Mouse (Mus musculus) liver, embryonic 14.5 days (tissue): ENCODE results near the gene 2310039H08Rik. TPM values are rescaled to one million over a fixed set of nuclear protein-coding genes. Genes with fewer than 3 reads are reported as not detected.
"Not testable (repeated sequence)": the region's sequence is repeated elsewhere in the genome, so short reads cannot be mapped to it uniquely, and the experiment has no call there.

Experiments used
- ATAC-seq: fragments of 200-750 bp; cut with Nextera tagmentation; 2 replicates; pipeline ENCODE4 v1.8.0; 2017; ENCODE audit warnings: moderate number of reproducible peaks, mild to moderate bottlenecking, moderate library complexity; ENCODE audit not compliant: insufficient read depth
- DNase-seq, 3 experiments: peaks; one replicate each; pipeline ENCODE4 v3.0.0-alpha.2; 2012 to 2013; ENCODE audit warnings: low read depth in 3 of 3, low spot score in 3 of 3
- H3K27ac ChIP-seq: fragments of 300-500 bp; sonication (generic); 2 replicates; pipeline ENCODE4 v1.5.1; 2014; ENCODE audit warnings: moderate library complexity, mild to moderate bottlenecking, control low read depth, inconsistent platforms
- H3K27me3 ChIP-seq: fragments of 300-500 bp; sonication (generic); 2 replicates; pipeline ENCODE4 v1.6.1; 2014; ENCODE audit warnings: mild to moderate bottlenecking, low read length, moderate library complexity; ENCODE audit not compliant: control insufficient read depth, insufficient read depth
- H3K36me3 ChIP-seq: fragments of 300-500 bp; sonication (generic); replicated peaks from 2 replicates; pipeline ENCODE4 v1.6.1; 2014; ENCODE audit warnings: low read depth; ENCODE audit not compliant: control insufficient read depth, insufficient read depth
- H3K4me1 ChIP-seq, 2 experiments: fragments of 200-500 bp in 1 of 2; fragments of 300-500 bp in 1 of 2; sonication (generic) in 1 of 2; replicated peaks; 2 replicates each; pipeline ENCODE4 v1.6.1; 2012 to 2014; ENCODE audit warnings: antibody characterized with exemption in 1 of 2, inconsistent platforms in 1 of 2, low read length in 1 of 2; ENCODE audit not compliant: control insufficient read depth in 2 of 2, insufficient read depth in 2 of 2
- H3K4me2 ChIP-seq: fragments of 300-500 bp; sonication (generic); 2 replicates; pipeline ENCODE4 v1.6.1; 2014; ENCODE audit warnings: low read depth, mild to moderate bottlenecking, control low read depth, moderate library complexity
- H3K4me3 ChIP-seq, 2 experiments: fragments of 200-500 bp in 1 of 2; fragments of 300-500 bp in 1 of 2; sonication (generic) in 1 of 2; 2 replicates each; pipeline ENCODE4 v1.5.1; 2012 to 2014; ENCODE audit warnings: low read depth in 2 of 2, low read length in 2 of 2, mild to moderate bottlenecking in 2 of 2, control low read depth in 1 of 2, inconsistent platforms in 1 of 2, moderate library complexity in 1 of 2; ENCODE audit not compliant: insufficient read depth in 1 of 2
- H3K9ac ChIP-seq: fragments of 300-500 bp; sonication (generic); replicated peaks from 2 replicates; pipeline ENCODE4 v1.6.1; 2014; ENCODE audit warnings: mild to moderate bottlenecking, control low read depth, moderate library complexity
- H3K9me3 ChIP-seq: fragments of 300-500 bp; sonication (generic); 2 replicates; pipeline ENCODE4 v1.6.1; 2016; ENCODE audit warnings: low read length, mixed read lengths; ENCODE audit not compliant: control insufficient read depth
- CTCF ChIP-seq: IDR thresholded peaks from 2 replicates; pipeline ENCODE4 v1.5.1; 2016; ENCODE audit warnings: antibody characterized with exemption, low read depth, control low read depth
- EP300 ChIP-seq: IDR thresholded peaks from 2 replicates; pipeline ENCODE4 v1.6.1; 2016; ENCODE audit warnings: antibody characterized with exemption, low read depth
- WGBS: fragments of 180-500 bp; shearing (Covaris S2); extraction: QIAGEN DNeasy Blood & Tissue Kit; methylation state at CpG from one replicate; pipeline ENCODE4 v1.1.7; 2014; ENCODE audit not compliant: insufficient replicate concordance; 5-methylcytosine and 5-hydroxymethylcytosine counted together
- polyA plus RNA-seq, 2 experiments: library from polyadenylated mRNA; depleted of rRNA in 1 of 2; stranded (reverse) in 1 of 2; unstranded in 1 of 2; fragments of >200 nt; fragmentation: Nextera tagmentation in 1 of 2; extraction: Ambion mirVana in 1 of 2; gene quantifications; 2 replicates each; pipeline versions ENCODE4 v1.2.1 to v1.2.3; 2012 to 2014

Gene 2310039H08Rik
- polyA plus RNA-seq, 2 experiments = 36.7 to 62.7 TPM

GRCm38 (mm10) chr17:46783222-46783565 lies 10.8 kb downstream of the 2310039H08Rik start:
- TF ChIP-seq EP300 (no peak), CTCF (no peak)
- H3K36me3 ChIP-seq = peaks cover 25% of the 10 kb centered on the region
- WGBS = 57% methylated on average over 2 of the region's 2 CpGs

GRCm38 (mm10) chr17:46786952-46787351 lies 14.5 kb downstream of the 2310039H08Rik start:
- ATAC-seq (peak; percentile 46), DNase-seq (peak; percentile 40 to 58 (median 53))
- no peaks in the 10 kb centered on the region for H3K9me3 ChIP-seq
- peaks cover 9 to 10% of the 10 kb centered on the region in 2 experiments for H3K4me1 ChIP-seq
- peak overlapping the region; percentile 0 for H3K4me2 ChIP-seq
- WGBS = 24% methylated on average over 5 of the region's 5 CpGs
- no peaks in the 10 kb centered on the region for H3K36me3 ChIP-seq
- H3K4me3 ChIP-seq = no peak overlapping the region
- peak; percentile 82 for TF ChIP-seq EP300
- no peak for TF ChIP-seq CTCF
- no peaks in the 10 kb centered on the region for H3K27me3 ChIP-seq
- no peak overlapping the region for H3K9ac ChIP-seq
- H3K27ac ChIP-seq = no peak overlapping the region

More at GRCm38 (mm10) chr17:46783222-46783565, 10.8 kb downstream of the 2310039H08Rik start:
- H3K9me3 ChIP-seq = no peaks in the 10 kb centered on the region
- peak overlapping the region; percentile 53 for H3K27ac ChIP-seq
- peak overlapping the region; percentile 33 to 88 for H3K4me3 ChIP-seq
- peak overlapping the region; percentile 89 for H3K4me2 ChIP-seq
- ATAC-seq = no peak
- DNase-seq = no peak
- H3K27me3 ChIP-seq = no peaks in the 10 kb centered on the region
- H3K4me1 ChIP-seq = peaks cover 9 to 10% of the 10 kb centered on the region in 2 experiments
- H3K9ac ChIP-seq = peak overlapping the region; percentile 77

- H3K4me3 ChIP-seq, H3K27ac ChIP-seq, H3K4me2 ChIP-seq, H3K27me3 ChIP-seq, H3K9ac ChIP-seq, H3K9me3 ChIP-seq, H3K36me3 ChIP-seq, ATAC-seq, DNase-seq: not testable (repeated sequence)
- WGBS = 60% methylated on average over 2 of the region's 2 CpGs
- peaks cover 9 to 10% of the 10 kb centered on the region in 2 experiments for H3K4me1 ChIP-seq
Observed at GRCm38 (mm10) chr17:46787974-46788373, 15.5 kb downstream of the 2310039H08Rik start.

GRCm38 (mm10) chr17:46792963-46793362 lies 20.5 kb downstream of the 2310039H08Rik start:
- Histone ChIP-seq H3K27ac (no peak overlapping the region), H3K27me3 (no peaks in the 10 kb centered on the region), H3K36me3 (no peaks in the 10 kb centered on the region), H3K4me2 (no peak overlapping the region), H3K4me1 (peaks cover 0 to 9% of the 10 kb centered on the region in 2 experiments; a peak in 2 of 4 replicates), H3K9me3 (no peaks in the 10 kb centered on the region), H3K4me3 (no peak overlapping the region), H3K9ac (no peak overlapping the region)
- no peak for ATAC-seq
- TF ChIP-seq CTCF (no peak), EP300 (no peak)
- DNase-seq = no peak
- 67% methylated on average over 2 of the region's 2 CpGs for WGBS

- no peak for ATAC-seq
- WGBS = 87% methylated on average over 4 of the region's 4 CpGs
Observed at GRCm38 (mm10) chr17:46796743-46797142, 24.3 kb downstream of the 2310039H08Rik start.

More at GRCm38 (mm10) chr17:46796743-46797142, 24.3 kb downstream of the 2310039H08Rik start:
- Histone ChIP-seq H3K36me3 (peaks cover 9% of the 10 kb centered on the region), H3K4me1 (peaks cover 0 to 9% of the 10 kb centered on the region in 2 experiments; a peak in 2 of 4 replicates), H3K27ac (no peak overlapping the region), H3K4me2 (no peak overlapping the region), H3K9me3 (no peaks in the 10 kb centered on the region), H3K27me3 (no peaks in the 10 kb centered on the region), H3K4me3 (no peak overlapping the region), H3K9ac (no peak overlapping the region)
- no peak for DNase-seq
- no peak for TF ChIP-seq CTCF
- no peak for TF ChIP-seq EP300
